Mouse (Mus musculus): ENCODE data around the gene Gm572.

The Gm572 gene

DNA sequence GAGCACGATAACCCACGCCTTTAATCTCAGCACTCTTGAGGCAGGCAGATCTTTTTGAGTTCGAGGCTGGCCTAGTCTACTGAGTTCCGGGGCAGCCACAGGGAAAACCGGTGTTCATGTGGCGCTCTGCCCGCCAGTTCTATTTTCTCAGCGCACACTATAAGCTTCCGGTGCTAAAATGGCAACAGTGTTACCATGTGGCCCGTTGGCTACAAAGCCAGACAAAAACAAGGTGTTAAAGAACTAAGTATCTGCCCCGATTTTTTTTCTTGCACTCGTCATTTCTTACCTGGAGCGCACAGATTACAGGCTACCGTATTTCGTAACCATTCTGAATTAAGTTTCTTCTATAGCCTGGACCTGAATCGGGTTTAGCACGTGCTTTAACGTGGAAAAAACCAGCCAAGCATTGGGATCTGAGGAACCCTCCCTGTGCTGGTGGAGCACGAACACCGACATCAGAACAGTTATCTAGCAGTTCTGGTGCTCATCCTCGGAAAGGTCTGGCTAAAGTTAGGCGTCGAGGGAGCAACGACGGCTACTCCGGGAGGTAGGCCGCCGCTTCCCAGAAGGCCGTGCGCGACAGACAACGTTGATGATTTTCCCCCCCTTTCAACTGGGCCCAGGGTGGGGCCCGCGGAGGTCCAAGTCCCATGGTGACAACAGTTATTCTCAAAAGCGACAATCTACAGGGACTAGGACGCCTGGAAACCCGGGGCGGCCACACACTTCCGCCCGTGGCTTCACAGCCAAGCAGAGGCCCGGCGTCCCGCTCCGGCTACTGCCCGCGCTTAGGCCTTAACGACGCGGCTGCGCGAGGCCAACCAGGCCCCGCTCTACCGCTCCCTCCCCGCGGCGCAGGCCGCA lies 17.1 kb upstream of the Gm572 start:
- no peak for DNase-seq (ENCODE audit: low spot score)

DNA sequence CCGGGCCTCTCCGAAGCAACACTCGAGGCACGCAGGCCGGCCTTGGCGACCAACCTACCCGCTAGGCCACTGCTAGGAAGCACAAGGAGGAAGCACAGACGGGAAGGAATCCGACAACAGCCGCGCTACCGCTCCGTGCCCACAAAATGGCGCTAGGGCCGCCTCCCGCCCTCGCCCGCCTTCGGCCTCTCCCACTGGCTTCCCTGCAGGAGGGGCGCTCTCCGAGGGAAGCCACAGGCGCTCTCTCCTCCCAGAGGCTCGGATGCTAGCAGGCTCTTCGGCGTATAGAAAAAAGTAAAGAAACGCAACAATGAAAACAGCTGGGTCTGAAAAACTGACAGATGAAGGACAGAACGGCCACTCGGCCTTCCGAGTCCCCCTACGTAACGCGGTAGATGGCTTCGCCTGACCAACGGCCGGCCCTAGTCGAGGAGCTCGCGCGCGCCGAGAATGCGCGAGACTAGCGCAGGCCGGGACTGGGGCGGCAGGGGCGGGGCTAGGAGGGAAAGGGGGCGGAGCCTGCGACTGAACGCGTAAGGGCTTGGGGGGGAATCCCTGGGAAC lies 16.4 kb upstream of the Gm572 start, which contains the start of gene Tardbp:
Tardbp (minus strand) TSS at position 397 of the 563 bp plus-strand sequence.
- peak; percentile 91 for DNase-seq (ENCODE audit: low spot score)

DNA sequence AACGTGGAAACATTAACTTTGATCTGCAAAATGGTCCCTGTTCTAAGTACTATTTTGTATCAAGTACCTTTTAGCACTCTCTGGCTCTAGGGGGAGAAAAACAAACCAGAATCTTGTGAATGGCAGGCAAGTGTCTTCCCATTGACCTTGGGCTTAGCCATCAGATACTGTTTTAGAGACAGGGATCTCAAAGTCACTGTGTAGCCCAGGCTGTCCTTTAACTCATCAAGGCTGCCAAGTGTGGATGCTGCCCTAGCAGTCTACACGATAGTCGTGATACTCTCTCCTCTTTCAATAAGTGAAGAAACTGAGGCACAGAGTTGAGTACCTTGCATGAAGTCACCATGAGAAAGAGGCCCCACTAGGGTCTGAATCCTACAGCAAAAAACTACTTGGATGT lies 15.9 kb upstream of the Gm572 start:
- DNase-seq (ENCODE audit: low spot score): no peak

DNA sequence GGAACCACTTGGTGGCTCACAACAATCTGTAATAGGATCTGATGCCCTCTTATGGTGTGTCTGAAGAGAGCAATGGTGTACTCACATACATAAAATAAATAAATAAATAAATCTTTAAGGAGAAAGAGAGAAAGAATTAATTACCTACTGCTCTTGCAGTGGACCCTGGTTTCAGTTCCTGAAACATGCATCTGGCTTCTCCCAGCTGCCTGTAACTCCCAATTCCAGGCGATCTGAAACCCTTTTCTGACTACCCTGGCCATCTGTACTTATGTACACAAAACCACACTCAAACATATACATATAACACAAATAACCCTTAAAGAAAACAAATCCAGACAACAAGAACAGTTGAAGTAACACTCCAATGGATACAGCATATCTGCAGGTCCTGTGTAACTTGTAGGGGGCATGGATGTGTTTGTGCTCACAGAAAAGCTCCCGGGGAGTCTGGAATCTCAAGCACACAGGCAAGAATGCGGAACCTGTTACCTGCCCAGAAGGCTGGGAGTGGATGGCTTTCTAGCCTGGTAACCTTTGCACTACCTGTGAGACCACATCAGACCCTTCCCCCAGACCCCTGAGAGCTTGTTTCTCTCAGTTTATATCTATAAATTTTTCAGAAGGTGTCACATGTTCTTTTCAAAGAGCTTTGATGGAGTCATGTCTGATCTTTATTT lies 11.0 kb upstream of the Gm572 start:
- no peak for DNase-seq (ENCODE audit: low spot score)

DNA sequence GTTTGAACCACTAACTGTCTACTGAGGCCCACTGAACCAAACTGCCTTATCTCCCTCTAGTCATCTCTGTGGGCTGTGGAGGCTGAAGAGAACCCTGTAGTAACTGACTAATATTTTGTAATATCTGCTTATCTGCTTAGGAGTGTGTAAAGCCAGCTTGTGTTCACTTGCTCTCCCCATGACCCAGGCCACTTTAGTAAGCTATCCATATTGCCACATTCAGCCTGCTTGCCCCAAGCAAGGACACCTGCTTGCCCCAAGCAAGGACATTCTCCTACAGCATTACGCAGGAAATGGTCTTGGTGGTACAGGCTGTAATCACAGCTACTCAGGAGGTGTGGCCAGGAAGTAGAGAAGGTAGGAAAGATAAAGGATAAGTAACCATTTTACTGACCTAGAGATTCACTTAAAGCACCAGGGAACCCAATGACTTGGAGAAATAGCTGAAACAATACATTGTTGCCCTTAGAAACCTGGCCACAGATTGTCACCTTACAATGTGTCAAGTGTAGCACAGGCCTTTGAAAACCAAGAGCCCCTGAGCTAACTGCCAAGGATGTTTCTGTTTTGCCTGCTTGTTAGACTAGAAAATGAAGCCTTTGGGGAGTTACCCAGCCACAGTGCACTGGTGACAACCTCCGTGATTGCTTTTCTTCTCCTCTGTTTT lies 9.6 kb upstream of the Gm572 start:
- no peak for DNase-seq (ENCODE audit: low spot score)

DNA sequence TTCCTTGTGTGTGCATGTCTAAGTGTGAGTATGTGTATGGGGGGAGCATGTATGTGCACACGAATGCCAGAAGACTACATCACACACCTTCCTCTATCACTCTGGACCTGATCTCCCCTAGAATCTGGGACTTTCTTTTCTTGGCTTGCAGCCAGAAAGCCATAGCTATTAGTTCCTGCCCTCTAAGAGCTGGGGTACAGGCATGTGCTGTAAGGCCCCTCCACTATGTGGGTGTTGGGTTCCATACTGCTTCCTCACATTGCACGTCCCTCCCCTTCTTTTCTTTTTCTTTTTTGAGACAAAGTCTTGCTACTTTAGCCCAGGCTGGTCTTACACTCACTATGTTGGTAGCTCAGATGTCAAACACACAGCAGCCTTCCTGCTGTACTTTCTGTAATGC lies 7.8 kb upstream of the Gm572 start:
- no peak for DNase-seq (ENCODE audit: low spot score)

DNA sequence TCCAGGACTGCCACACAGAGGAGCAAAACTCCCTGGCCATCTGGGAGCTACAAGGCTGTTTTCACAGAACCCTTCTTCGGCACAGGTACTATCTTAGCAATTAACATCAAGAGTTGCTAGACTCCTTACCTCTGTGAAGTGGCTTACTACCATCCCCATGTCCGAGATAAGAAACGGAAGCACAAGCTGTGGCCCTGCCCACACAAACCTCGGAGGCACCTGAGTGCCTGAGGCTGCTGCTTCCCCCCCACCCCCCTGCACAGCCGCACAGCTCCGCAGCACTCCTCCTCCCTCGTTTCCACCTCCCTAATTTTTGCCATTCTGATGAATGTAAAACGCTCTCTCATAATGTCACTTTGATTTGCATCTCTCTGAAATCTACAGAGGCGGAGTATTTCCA lies 4.8 kb upstream of the Gm572 start:
- no peak for DNase-seq (ENCODE audit: low spot score)

DNA sequence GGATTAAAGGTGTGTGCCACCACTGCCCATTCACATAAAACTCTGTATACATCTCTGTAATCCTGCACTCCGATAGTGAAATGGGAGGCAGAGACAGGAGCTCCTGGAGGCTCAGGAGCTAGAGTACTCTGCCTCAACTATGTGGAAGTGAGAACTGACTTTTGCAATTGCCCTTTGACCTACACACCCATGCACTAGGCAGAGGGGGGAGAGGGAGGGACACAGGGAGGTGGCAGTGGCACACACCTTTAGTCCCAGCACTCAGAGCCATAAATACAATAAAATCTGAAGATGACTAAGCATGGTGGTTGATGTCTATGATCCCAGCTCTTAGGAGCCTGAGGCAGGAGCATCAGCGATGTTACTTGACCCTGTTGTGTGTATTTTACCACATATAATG lies 3.7 kb upstream of the Gm572 start:
- DNase-seq (ENCODE audit: low spot score): no peak

DNA sequence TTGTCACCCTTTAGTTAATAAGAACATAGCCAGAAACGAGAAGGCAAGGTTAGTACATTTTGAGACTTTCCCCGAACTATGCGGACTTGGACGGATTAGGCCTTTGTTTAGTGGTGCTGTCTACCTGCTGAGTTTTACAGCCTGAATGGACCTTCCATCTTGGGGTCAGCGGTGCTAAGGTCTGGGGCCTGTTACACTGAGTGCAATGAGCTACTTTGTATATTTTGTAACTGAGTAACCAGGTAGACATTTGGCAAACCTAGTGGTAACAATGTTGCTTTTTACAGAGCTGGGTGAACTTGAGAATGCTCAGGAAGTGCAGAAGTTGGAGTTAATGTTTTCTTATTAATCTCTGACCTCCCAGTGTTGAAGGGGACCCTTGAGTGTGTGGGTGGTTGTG lies 2.0 kb upstream of the Gm572 start:
- no peak for DNase-seq (ENCODE audit: low spot score)

DNA sequence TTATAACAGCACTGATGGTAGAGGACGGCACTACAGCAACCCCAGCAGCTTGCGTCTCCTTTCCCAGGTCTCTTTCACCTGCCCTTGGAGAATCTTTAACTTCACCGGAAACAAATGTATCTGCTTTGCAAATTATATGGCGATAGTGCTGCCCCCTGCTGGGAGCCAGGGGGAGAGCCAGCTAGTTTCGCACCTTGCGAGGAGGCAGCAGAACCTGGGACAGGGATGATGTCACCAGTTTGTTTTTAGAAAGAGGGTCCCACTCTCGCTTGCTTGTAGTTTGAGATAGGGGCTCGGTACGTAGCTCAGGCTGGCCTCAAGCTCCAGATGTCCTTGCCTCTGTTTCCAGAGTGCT lies 1.0 kb downstream of the Gm572 start:
- no peak for DNase-seq (ENCODE audit: low spot score)

DNA sequence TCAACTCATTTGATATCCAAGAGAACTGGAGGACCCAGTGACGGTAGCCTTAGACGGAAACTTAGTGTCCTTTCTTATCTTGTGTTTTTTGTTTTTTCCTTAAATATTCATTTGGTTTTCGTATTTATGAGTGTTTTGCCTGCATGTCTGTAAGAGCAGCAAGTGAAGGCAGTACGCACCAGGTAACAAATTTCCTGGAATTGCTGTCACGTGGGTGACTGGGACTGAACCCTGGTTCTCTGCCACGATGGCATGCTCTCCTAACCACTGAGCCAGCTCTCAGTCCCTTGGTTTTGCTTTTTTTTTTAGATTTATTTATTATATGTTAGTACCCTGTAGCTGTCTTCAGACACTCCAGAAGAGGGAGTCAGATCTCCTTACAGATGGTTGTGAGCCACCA lies 1.8 kb downstream of the Gm572 start:
- no peak for DNase-seq (ENCODE audit: low spot score)

DNA sequence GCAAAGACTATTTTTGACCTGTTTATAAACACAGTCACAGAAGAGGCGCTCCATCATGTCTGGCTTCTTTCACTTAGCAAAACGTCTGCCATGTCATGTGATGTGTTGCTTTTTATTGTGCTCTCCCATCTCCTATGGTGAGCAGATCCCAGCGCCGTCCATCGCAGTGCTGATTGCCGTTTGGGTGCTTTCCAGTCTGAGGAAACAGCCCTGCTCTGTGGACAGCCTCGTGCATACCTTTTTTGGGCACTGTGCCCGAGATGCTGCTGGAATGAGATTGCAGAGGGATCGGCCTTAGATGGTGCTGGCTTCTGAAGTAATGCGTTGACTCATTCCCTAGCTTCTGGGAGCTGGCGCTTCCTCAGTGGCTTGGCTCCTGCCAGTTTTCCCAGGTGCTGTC lies 3.5 kb downstream of the Gm572 start:
- DNase-seq (ENCODE audit: low spot score): no peak

DNA sequence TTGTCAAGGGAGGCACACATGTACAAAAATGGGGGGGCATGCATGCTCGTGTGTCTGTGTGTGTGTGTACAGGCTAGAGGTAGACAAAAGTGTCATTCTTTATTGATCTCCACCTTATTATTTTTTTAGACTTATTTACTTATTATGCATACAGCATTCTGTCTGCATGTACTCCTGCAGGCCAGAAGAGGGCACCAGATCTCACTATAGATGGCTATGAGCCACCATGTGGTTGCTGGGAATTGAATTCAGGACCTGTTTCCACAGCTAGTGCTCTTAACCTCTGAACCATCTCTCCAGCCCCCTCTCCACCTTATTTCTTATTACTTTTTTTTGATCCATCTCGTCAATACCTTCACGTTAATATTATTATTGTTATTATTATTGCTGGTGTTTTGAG lies 6.2 kb downstream of the Gm572 start:
- DNase-seq (ENCODE audit: low spot score): no peak

DNA sequence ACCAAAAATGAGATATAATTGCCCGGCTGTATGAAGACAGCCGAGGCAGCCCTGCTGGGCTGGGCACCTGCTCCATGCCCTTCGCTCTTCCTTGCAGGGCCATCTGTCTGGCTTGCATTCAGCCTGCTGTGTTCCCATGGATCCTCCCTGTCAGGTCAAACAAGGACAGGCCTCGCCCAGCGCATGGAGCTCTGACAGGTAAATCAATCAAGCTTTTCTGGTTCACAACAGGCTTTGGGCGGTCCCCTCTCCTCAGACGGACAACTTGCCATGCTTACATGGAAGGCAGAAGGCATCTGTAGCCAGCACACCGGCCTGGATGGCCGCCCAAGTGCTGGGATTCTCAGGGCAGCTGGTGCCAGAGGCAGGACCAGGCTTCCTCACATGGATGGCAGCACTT lies 7.9 kb downstream of the Gm572 start:
- DNase-seq (ENCODE audit: low spot score): no peak

DNA sequence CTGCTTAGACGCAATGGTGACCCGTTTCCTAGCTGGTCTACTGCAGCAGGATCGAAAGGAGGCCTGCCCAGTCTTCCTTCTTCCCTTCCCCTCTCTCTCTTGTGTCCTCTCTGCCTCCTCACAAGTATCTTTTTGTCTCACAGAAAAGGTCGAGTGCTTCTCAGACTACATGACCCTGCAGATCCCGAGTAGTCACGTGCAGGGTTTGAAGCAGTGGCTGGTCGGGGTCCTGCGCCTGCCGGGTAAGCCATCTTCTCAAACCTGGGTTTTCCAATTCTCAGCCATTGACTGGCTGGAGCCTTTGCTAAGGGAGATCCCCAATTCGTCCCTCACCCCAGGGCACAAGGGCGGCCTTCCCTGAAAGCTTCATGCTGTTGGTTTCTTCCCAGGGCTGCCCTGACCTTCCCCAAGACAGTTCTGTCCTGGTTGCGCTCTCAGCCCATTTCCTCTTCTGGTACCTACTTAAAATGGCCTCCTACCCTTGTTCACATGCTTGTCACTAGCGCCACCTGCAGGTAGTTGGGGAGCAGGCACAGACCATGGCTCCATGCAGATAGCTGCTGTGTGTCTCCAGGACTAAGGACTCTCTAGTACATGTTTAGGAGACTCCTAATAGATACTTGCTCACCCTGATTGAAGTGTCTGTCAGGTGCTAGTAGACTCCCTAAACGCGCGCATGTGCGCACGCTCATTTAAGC lies 11.7 kb downstream of the Gm572 start:
- no peak for DNase-seq (ENCODE audit: low spot score)

DNA sequence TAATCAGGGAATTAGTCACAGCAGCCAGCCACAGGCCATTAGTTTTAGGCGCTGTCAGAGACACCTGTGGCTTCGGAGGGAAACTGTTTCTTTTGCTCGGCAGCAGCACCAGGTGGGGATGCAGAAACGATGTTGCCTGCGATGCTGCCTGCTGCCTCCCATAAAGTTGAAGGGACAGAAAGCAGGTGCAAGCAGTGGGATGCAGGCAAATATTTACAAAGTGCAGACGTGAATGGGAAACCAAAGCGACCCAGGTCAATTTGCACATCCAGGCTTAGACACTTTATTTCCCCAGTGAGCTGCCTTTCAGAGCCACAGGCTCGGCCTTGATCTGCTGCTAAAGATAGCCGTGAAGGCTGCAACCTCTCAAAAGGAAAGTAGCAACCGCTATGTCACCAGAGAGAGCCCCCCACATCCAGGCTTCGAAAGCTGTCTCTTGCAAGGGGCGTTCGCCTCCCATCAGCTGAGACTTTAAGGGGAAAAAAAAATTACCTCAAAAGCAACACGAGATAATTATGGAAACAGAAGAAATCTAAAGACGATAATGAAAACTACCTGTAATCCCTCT lies 13.7 kb downstream of the Gm572 start:
- no peak for DNase-seq (ENCODE audit: low spot score)

DNA sequence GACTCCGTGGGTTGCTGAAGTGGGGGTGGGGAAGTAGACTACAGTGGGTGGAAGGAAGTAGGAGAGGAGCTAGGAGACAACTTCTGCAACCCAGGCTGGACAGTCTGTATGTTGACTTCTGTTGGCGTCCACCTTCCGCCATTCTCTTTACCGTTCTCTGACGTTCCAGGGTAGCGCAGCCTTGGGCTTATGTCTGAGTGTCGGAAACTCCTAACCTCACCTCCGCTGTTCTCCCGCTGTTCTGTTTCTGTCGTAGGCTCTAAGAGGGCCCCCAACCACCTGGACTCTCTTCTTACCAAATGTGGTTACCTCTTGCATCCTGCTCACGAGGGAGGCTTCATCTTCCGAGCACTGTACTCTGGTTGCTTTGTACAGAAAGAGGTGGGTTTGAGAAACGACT lies 14.7 kb downstream of the Gm572 start:
- no peak for DNase-seq (ENCODE audit: low spot score)

DNA sequence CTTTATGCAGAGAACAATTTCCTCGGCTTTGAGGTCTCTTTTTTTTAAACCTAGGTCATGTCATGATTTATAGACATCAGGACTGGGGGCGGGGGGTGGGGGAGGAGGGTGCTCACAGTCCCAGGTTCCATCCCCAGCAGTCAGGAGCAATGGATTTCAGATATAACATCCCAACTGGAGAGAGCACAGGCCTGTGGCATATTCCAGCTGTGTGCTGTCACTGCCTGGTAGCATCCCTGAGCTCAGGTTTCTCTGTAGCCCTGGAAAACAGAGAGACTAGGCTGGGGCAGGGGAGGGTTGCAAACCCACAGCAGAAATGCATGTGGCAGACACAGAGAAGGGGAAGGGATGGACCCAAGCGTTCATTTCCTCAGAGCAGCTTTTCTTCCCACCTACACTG lies 17.1 kb downstream of the Gm572 start:
- DNase-seq (ENCODE audit: low spot score): no peak

DNA sequence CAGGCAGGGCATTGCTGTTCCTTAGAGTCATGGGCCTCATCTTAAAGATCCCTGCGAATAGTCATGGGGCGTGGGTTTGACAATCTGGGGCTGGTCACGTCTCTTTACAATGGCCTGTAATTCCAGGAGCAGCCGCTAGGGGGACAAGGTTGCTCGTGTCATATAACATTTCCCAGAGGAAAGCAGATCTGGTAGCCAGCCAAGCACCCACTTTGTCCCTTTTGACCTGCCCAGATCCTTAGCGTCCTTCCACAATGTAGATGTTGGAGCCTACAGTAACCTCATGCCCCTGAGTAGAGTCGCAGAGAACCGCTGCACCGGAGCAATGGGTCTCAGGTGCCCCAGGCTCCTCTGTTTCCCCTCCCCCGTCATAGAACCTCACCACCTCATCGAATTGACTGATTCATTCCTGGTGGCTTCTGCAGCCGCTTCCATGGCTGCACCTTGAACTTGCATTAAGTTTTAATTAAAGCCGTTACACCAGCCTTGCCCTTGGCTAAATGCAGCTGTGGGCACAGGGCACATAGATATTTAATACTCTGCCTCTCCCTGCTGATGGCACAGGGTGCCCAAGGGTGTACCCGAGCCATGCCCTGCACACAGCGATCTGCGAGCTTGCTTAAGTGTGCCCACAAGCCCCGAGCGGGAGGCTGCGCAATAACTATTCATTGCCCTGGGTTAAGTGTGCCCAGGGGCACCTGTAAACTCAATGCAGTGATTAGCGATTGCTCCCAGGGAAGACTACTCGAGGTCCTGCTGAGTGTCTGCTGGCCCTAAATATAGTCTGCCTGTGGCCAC lies 19.2 kb downstream of the Gm572 start:
- no peak for DNase-seq (ENCODE audit: low spot score)

DNA sequence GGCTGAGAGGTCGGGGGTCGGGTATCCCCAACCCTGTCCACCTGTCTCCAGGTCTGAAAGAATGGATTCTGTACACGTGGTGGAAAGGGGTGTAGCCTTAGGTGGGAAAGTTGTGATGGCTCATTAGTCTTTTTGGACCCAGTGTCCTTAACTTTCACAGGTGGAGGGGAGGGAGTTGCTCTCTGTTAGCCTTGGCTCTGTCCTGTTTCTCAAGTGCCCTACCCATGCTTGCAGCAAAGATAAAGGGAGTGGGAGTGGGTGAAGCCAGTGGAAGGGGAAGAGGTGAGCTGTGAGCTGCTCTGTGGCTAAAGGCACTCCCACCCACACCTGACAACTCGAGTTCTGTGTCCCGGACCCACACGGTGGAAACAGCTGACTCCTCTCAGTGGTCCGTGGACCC lies 20.2 kb downstream of the Gm572 start:
- DNase-seq (ENCODE audit: low spot score): no peak

DNA sequence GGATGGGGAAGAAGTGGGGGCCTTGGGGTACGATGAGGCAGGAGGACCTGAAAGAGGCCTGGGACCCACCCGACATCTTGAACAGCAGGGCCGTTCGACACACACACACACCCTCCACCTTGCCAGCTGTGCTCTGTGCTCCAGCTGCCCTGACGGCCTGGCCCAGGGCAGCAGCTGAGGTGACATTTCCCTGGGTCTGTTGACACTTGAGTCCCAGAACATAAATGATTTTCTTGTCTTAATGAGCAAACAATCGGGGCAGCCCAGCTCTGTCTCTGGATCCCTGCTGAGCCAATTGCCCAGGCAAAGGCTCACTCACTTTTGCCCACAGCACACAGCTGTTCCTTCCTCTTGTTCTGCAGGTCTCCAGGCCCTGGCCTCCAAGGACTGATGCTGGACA lies 20.9 kb downstream of the Gm572 start:
- no peak for DNase-seq (ENCODE audit: low spot score)
